Mouse (Mus musculus): Measurements from ENCODE around the gene Agbl1.

- no peak for TF ChIP-seq CTCF (IDR thresholded peaks at IDR 0.05; ENCODE audit: low read depth, low read length)
- TF ChIP-seq TAL1 (conservative IDR thresholded peaks at IDR 0.05; ENCODE audit: low read depth, low read length): no peak
Measured at GRCm38 (mm10) chr7:77132615-77133420, 903.1 kb downstream of the Agbl1 start.

Data from G1E (cell line).